Mouse (Mus musculus): Measurements from ENCODE around the gene Gm9936.

DNA sequence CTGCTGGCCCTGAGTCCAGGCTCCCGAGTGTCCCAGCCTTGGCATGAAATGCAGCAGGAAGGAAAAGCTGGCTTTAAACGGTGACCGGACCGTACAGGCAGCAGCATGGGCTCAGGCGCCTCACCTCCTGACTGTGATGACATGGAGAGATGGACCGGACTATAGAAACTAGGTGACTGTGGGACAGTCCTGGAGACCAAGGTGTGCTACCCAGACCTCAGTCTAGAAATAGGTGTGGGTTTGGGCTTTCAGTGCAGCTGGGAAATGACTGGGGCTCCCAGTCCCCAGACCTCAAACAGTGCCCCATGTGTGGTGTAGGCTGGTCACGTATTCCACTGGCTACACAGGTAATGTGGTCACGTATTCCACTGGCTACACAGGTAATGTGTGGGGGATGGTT is 51.8 kb downstream of the Gm9936 start:
- TF ChIP-seq CTCF (IDR thresholded peaks at IDR 0.05; ENCODE audit: insufficient read depth, low read length): no peak
- no peak for TF ChIP-seq POLR2A (IDR thresholded peaks at IDR 0.05; ENCODE audit: borderline replicate concordance, extremely low read depth, low read depth, low read length)

Data from lung, adult 2 months (tissue).